Mouse (Mus musculus): ENCODE results near the gene Arpc2.

DNA sequence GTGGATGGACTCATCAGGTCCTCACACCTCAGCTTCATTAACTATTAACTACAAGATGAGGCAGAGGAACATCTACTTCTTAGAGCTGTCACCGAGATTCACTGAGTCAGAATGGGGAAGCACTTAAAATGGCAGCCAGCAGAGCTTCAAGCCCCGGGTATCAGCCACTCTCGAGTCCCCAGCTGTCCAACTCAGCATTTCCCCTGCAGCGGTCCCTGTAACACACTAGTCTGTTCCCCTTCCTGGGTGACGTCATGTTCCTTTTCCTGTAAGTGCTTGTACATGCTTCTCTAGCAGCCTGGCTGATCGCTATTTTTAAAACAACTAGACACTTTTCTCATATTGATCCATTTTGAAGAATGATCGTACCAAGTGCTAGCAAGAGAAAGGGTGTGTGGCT, 8.6 kb upstream of the Arpc2 start:
- TF ChIP-seq TCF12 (IDR thresholded peaks at IDR 0.05; ENCODE audit: insufficient read depth, poor library complexity, severe bottlenecking) (no peak), POLR2A (IDR thresholded peaks at IDR 0.05; ENCODE audit: insufficient read length, low read depth) (no peak)

All from myocyte (in vitro differentiated cells).